Mouse (Mus musculus) kidney, adult 2 months (tissue): ENCODE measurements at regions not wholly inside any gene's neighbourhood (a gene's known extent, or its start where the extent isn't known, plus 50 kb on each side); places are given as distances from the start of the nearest gene placed in this dataset.

Experiments used
- CTCF ChIP-seq: fragments of 200-500 bp; conservative IDR thresholded peaks from 2 replicates; pipeline ENCODE4 v1.5.1; 2011; ENCODE audit warnings: low read depth, mild to moderate bottlenecking, control low read depth, low read length, moderate library complexity, mixed read lengths; ENCODE audit not compliant: insufficient read depth, insufficient read length
- POLR2A ChIP-seq: fragments of 200-500 bp; IDR thresholded peaks from one replicate; pipeline ENCODE4 v1.6.1; 2011; ENCODE audit warnings: low read depth, low read length, control low read depth

DNA sequence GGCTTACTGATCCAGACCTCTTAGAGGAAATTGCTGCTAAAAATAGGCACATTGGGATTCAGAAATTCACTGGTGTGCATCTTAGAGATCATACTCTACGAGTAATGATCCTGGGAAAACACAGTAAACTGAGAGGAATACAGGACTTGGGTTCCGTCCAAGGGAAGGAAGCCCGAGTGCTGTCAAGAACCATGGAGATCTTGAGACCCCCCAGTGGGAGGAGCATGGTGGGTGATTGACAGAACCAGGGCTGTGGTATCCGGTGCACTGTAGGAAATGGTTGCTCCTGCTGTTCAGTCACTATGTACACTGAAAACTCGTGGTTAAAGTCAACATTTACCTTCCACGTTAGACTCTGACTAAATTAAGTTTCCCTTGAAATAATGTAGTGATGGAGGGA lies 303.8 kb upstream of the Mon1b start:
- TF ChIP-seq CTCF (no peak), POLR2A (no peak)
